Mouse (Mus musculus): ENCODE measurements around the gene Pex5l. TPM values are rescaled to one million over a fixed set of nuclear protein-coding genes. Genes with fewer than 3 reads are reported as not detected.

Pex5l gene
- polyA plus RNA-seq, 1 experiment from 2014 or later = 4.5 TPM

GRCm38 (mm10) chr3:32987806-32988205 is 155.2 kb downstream of the Pex5l start:
- Histone ChIP-seq H3K9ac (replicated peaks) (no peak overlapping the region), H3K9me3 (replicated peaks) (no peaks in the 10 kb centered on the region), H3K4me3 (replicated peaks) (no peak overlapping the region), H3K4me1 (no peaks in the 10 kb centered on the region), H3K27ac (replicated peaks) (no peak overlapping the region), H3K27me3 (replicated peaks) (no peaks in the 10 kb centered on the region), H3K4me2 (no peak overlapping the region), H3K36me3 (no peaks in the 10 kb centered on the region)
- no peak for ATAC-seq (ENCODE audit: low FRiP score)
- WGBS = 84% methylated on average over 5 of the region's 5 CpGs

- no peak overlapping the region for H3K9ac ChIP-seq (replicated peaks)
- H3K27me3 ChIP-seq (replicated peaks) = no peaks in the 10 kb centered on the region
- H3K27ac ChIP-seq (replicated peaks) = no peak overlapping the region
- H3K4me2 ChIP-seq = no peak overlapping the region
- H3K36me3 ChIP-seq = no peaks in the 10 kb centered on the region
- H3K9me3 ChIP-seq (replicated peaks) = no peaks in the 10 kb centered on the region
- no peaks in the 10 kb centered on the region for H3K4me1 ChIP-seq
- 76% methylated on average over 3 of the region's 3 CpGs for WGBS
- no peak for ATAC-seq (ENCODE audit: low FRiP score)
- H3K4me3 ChIP-seq (replicated peaks) = no peak overlapping the region
Observed at GRCm38 (mm10) chr3:32985141-32985540, 157.9 kb downstream of the Pex5l start.

GRCm38 (mm10) chr3:32979981-32980380 is 163.1 kb downstream of the Pex5l start:
- no peak for ATAC-seq (ENCODE audit: low FRiP score)
- Histone ChIP-seq H3K4me2 (no peak overlapping the region), H3K27ac (replicated peaks) (no peak overlapping the region), H3K9ac (replicated peaks) (no peak overlapping the region), H3K4me3 (replicated peaks) (no peak overlapping the region), H3K9me3 (replicated peaks) (no peaks in the 10 kb centered on the region), H3K27me3 (replicated peaks) (no peaks in the 10 kb centered on the region), H3K36me3 (no peaks in the 10 kb centered on the region), H3K4me1 (0 out of 2 replicates have a peak, but pooled peaks cover 4% of the 10 kb centered on the region)
- WGBS = 42% methylated on average over 4 of the region's 4 CpGs

- no peak for ATAC-seq (ENCODE audit: low FRiP score)
- H3K36me3 ChIP-seq = no peaks in the 10 kb centered on the region
Observed at GRCm38 (mm10) chr3:32979238-32979637, 163.8 kb downstream of the Pex5l start.

GRCm38 (mm10) chr3:32970257-32970656 is 172.8 kb downstream of the Pex5l start:
- H3K4me3 ChIP-seq (replicated peaks) = no peak overlapping the region
- no peak overlapping the region for H3K4me2 ChIP-seq
- H3K36me3 ChIP-seq = no peaks in the 10 kb centered on the region
- no peak for ATAC-seq (ENCODE audit: low FRiP score)
- no peak overlapping the region for H3K27ac ChIP-seq (replicated peaks)
- H3K4me1 ChIP-seq = peaks cover 4% of the 10 kb centered on the region; the same call in 1 of the 2 replicates
- no peak overlapping the region for H3K9ac ChIP-seq (replicated peaks)
- no peaks in the 10 kb centered on the region for H3K9me3 ChIP-seq (replicated peaks)
- no peaks in the 10 kb centered on the region for H3K27me3 ChIP-seq (replicated peaks)
- 96% methylated on average over 1 of the region's 1 CpGs for WGBS

More at GRCm38 (mm10) chr3:32979238-32979637, 163.8 kb downstream of the Pex5l start:
- H3K4me2 ChIP-seq = no peak overlapping the region
- no peaks in the 10 kb centered on the region for H3K9me3 ChIP-seq (replicated peaks)
- no peak overlapping the region for H3K9ac ChIP-seq (replicated peaks)
- H3K27me3 ChIP-seq (replicated peaks) = no peaks in the 10 kb centered on the region
- 0 out of 2 replicates have a peak, but pooled peaks cover 4% of the 10 kb centered on the region for H3K4me1 ChIP-seq
- H3K4me3 ChIP-seq (replicated peaks) = no peak overlapping the region
- no peak overlapping the region for H3K27ac ChIP-seq (replicated peaks)
- WGBS = 19% methylated on average over 6 of the region's 6 CpGs

GRCm38 (mm10) chr3:32968671-32969425 is 174.2 kb downstream of the Pex5l start:
- Histone ChIP-seq H3K9ac (replicated peaks) (no peak overlapping the region), H3K4me3 (replicated peaks) (no peak overlapping the region), H3K4me2 (no peak overlapping the region), H3K9me3 (replicated peaks) (no peaks in the 10 kb centered on the region), H3K27ac (replicated peaks) (0 out of 2 replicates have a peak overlapping the region, but pooled peaks have one; percentile 5), H3K4me1 (peaks cover 4% of the 10 kb centered on the region; the same call in 1 of the 2 replicates), H3K27me3 (replicated peaks) (no peaks in the 10 kb centered on the region), H3K36me3 (no peaks in the 10 kb centered on the region)
- ATAC-seq (ENCODE audit: low FRiP score) = peak; percentile 69
- 96% methylated on average over 1 of the region's 1 CpGs for WGBS

- no peak for ATAC-seq (ENCODE audit: low FRiP score)
- no peaks in the 10 kb centered on the region for H3K27me3 ChIP-seq (replicated peaks)
Observed at GRCm38 (mm10) chr3:32965528-32965927, 177.5 kb downstream of the Pex5l start.

GRCm38 (mm10) chr3:32961494-32961893 is 181.6 kb downstream of the Pex5l start:
- Histone ChIP-seq H3K4me3 (replicated peaks) (no peak overlapping the region), H3K27me3 (replicated peaks) (no peaks in the 10 kb centered on the region), H3K9me3 (replicated peaks) (no peaks in the 10 kb centered on the region), H3K27ac (replicated peaks) (0 out of 2 replicates have a peak overlapping the region, but pooled peaks have one; percentile 28), H3K36me3 (no peaks in the 10 kb centered on the region), H3K9ac (replicated peaks) (no peak overlapping the region), H3K4me2 (no peak overlapping the region), H3K4me1 (peaks cover 11% of the 10 kb centered on the region)
- WGBS = 48% methylated on average over 3 of the region's 3 CpGs
- ATAC-seq (ENCODE audit: low FRiP score) = peak; percentile 84

More at GRCm38 (mm10) chr3:32965528-32965927, 177.5 kb downstream of the Pex5l start:
- no peak overlapping the region for H3K4me2 ChIP-seq
- H3K27ac ChIP-seq (replicated peaks) = no peak overlapping the region
- 2% methylated on average over 2 of the region's 2 CpGs for WGBS
- peaks cover 16% of the 10 kb centered on the region for H3K4me1 ChIP-seq
- no peak overlapping the region for H3K4me3 ChIP-seq (replicated peaks)
- H3K36me3 ChIP-seq = no peaks in the 10 kb centered on the region
- no peaks in the 10 kb centered on the region for H3K9me3 ChIP-seq (replicated peaks)
- H3K9ac ChIP-seq (replicated peaks) = no peak overlapping the region

GRCm38 (mm10) chr3:32951382-32951781 is 191.7 kb downstream of the Pex5l start:
- no peak overlapping the region for H3K27ac ChIP-seq (replicated peaks)
- H3K4me2 ChIP-seq = no peak overlapping the region
- H3K9ac ChIP-seq (replicated peaks) = no peak overlapping the region
- H3K27me3 ChIP-seq (replicated peaks) = no peaks in the 10 kb centered on the region
- H3K4me3 ChIP-seq (replicated peaks) = no peak overlapping the region
- H3K9me3 ChIP-seq (replicated peaks) = no peaks in the 10 kb centered on the region
- H3K4me1 ChIP-seq = peaks cover 3% of the 10 kb centered on the region; the same call in 1 of the 2 replicates
- H3K36me3 ChIP-seq = no peaks in the 10 kb centered on the region
- 6% methylated on average over 1 of the region's 1 CpGs for WGBS
- no peak; the same call in 1 of the 2 replicates for ATAC-seq (ENCODE audit: low FRiP score)

- ATAC-seq (ENCODE audit: low FRiP score) = no peak
- 86% methylated on average over 5 of the region's 5 CpGs for WGBS
Observed at GRCm38 (mm10) chr3:32947486-32947885, 195.6 kb downstream of the Pex5l start.

GRCm38 (mm10) chr3:32939802-32940501 is 203.1 kb downstream of the Pex5l start:
- Histone ChIP-seq H3K4me2 (no peak overlapping the region), H3K36me3 (no peaks in the 10 kb centered on the region; the same call in 1 of the 2 replicates), H3K27ac (replicated peaks) (no peak overlapping the region), H3K27me3 (replicated peaks) (no peaks in the 10 kb centered on the region), H3K4me3 (replicated peaks) (no peak overlapping the region), H3K9me3 (replicated peaks) (no peaks in the 10 kb centered on the region), H3K9ac (replicated peaks) (no peak overlapping the region), H3K4me1 (no peaks in the 10 kb centered on the region)
- 87% methylated on average over 8 of the region's 8 CpGs for WGBS
- ATAC-seq (ENCODE audit: low FRiP score) = no peak

More at GRCm38 (mm10) chr3:32947486-32947885, 195.6 kb downstream of the Pex5l start:
- Histone ChIP-seq H3K36me3 (no peaks in the 10 kb centered on the region), H3K27ac (replicated peaks) (no peak overlapping the region), H3K9me3 (replicated peaks) (no peaks in the 10 kb centered on the region), H3K4me3 (replicated peaks) (no peak overlapping the region), H3K4me2 (no peak overlapping the region), H3K9ac (replicated peaks) (no peak overlapping the region), H3K27me3 (replicated peaks) (no peaks in the 10 kb centered on the region), H3K4me1 (peaks cover 3% of the 10 kb centered on the region; the same call in 1 of the 2 replicates)

Data from neural tube, embryonic 15.5 days (tissue).